Mouse (Mus musculus) embryonic fibroblast, embryonic 13.5 days (primary cell): Measurements from ENCODE around the gene Zfp688. TPM values are rescaled to one million over a fixed set of nuclear protein-coding genes. Genes with fewer than 3 reads are reported as not detected.
"Not testable (repeated sequence)": the region's sequence is repeated elsewhere in the genome, so short reads cannot be mapped to it uniquely, and the experiment has no call there.

Source experiments
- H3K27ac ChIP-seq: 2 replicates; pipeline ENCODE4 v1.5.1; 2012; ENCODE audit warnings: low read length, control low read depth, inconsistent platforms; ENCODE audit not compliant: insufficient read depth
- H3K4me1 ChIP-seq: 2 replicates; pipeline ENCODE4 v1.6.1; 2011; ENCODE audit warnings: low read length; ENCODE audit not compliant: control insufficient read depth, insufficient read depth
- H3K4me3 ChIP-seq: 2 replicates; pipeline ENCODE4 v1.5.1; 2011; ENCODE audit warnings: mild to moderate bottlenecking, control low read depth, low read length; ENCODE audit not compliant: insufficient read depth
- CTCF ChIP-seq: IDR thresholded peaks from 2 replicates; pipeline ENCODE4 v1.5.1; 2011; ENCODE audit warnings: mild to moderate bottlenecking, control low read depth, low read length, moderate library complexity, borderline replicate concordance; ENCODE audit not compliant: insufficient read depth
- POLR2A ChIP-seq: IDR thresholded peaks from 2 replicates; pipeline ENCODE4 v1.6.1; 2011; ENCODE audit warnings: low read depth, mild to moderate bottlenecking, control low read depth, low read length, moderate library complexity
- polyA plus RNA-seq: library from polyadenylated mRNA; stranded (reverse); fragments of >200 nt; gene quantifications from 2 replicates; pipeline ENCODE4 v1.2.4, GENCODE M21; 2011; ENCODE audit warnings: low read depth; ENCODE audit not compliant: missing spikeins, insufficient read length

Gene Zfp688
- polyA plus RNA-seq, 1 experiment, result 9.6 TPM

DNA sequence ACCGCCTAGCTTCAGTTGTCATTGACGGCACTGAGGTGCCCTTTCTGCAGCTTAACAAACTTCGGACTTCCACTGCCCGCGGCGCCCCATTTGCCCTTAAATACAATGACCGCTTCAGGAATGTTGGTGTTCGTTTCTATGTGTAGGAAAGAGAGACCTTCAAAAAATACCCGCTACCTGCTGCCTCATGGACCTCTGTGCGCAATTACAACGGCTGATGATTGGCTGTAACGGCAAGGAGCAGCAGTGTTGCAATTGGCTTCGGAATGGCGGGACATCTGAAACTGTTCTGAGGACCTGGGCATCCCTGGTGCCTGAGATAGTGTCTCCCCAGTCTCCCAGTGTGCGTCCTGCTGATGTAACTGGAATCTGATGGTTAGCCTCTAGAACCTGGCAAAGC lies 379 bp upstream of the Zfp688 start:
- H3K4me1 ChIP-seq, result no peaks in the 10 kb centered on the region
- TF ChIP-seq POLR2A (no peak), CTCF (no peak)
- H3K27ac ChIP-seq, result no peak overlapping the region
- peak overlapping the region; percentile 92 for H3K4me3 ChIP-seq

DNA sequence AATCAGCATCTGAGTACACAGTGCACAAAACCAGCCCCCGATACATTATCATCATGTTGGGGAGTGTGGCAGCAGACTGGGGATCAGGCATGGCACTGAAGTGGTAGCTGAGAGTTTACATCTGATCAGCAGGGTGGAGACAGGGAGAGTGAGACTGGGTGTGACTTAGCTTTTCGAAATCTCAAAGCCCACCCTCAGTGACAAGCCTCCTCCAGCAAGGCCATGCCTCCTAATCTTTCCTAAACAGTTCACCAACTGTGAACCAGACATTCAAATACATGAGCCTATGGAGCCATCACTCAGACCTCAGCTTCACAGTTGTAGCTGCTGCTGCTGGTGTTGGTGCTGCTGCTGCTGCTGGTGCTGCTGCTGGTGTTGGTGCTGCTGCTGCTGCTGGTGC lies 10.4 kb downstream of the Zfp688 start:
- no peak overlapping the region for H3K27ac ChIP-seq
- no peak for TF ChIP-seq CTCF
- TF ChIP-seq POLR2A, result no peak
- H3K4me1 ChIP-seq, result no peaks in the 10 kb centered on the region
- no peak overlapping the region for H3K4me3 ChIP-seq

DNA sequence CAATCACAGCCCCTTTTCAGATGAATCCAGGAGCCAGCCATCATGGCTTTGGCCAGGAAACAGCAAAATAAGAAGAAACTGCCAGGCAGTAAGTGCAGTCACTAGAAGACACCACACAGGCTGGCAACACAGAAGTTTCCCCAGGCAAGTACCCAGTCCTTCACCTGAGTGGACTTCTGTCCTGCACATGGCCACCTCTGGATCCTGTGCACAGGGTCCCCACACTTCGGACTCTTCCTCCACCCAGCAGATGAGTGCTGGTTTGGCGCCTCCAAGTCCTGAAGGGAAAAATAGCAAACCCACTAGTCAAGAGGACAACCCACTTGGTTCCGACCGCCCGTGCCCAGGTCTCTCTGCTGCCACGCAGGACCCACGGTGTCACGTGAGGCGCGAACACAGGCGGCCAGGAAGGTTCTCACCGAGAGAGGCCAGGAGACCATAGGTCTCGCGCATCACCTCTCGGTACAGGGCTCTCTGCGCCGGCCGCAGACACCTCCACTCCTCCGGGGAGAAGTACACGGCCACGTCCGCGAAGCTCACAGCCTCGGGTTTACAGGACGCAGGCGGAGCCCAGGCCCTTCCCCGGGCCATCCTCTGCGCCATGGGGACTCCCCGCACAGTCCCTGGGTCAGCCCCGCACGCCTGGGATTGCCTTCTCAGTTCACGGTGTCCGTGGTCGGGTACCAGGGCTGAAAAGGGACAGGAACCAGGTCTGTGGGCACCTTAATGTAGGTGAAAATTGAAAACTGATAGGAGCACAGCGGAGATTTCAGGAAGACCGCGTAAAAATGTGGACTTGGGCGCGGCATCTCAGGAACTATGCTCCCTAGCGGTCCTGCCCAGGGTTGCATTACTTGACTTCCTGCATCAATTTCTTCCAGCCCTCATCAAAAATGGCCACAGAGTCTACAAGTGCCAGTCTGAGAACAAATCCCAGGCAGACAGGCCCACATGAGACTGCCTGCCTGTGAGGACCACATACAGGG lies 15.6 kb downstream of the Zfp688 start, which contains the start of gene Zfp764:
Gene Zfp764, minus strand, starts transcription at position 821 of the 986 bp plus-strand sequence.
- H3K4me3 ChIP-seq, result peak within 1 kb of the TSS; percentile 36
- TF ChIP-seq CTCF, result peak; percentile 44; the same call in 1 of the 2 replicates
- peak; percentile 50 for TF ChIP-seq POLR2A
- not testable (repeated sequence) for H3K27ac ChIP-seq, H3K4me1 ChIP-seq

DNA sequence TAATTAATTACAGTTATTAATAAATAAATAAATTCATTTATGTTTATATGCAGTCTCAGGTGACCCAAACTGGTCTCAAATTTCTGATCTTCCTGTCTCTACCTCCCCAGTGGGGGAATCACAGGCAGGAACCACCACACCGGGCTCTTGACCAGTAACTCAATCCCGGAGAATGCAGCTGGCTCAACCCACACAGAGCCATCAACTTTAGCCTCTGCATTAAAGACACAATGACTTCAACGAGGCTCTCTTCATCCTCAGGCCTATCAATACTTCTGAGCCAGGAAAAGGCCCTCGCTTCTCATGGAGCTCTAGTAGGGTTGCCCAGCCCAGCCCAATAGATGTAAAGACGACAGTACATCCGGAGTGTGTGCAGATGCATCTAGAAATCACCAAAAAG lies 17.8 kb downstream of the Zfp688 start:
- not testable (repeated sequence) for H3K4me3 ChIP-seq

DNA sequence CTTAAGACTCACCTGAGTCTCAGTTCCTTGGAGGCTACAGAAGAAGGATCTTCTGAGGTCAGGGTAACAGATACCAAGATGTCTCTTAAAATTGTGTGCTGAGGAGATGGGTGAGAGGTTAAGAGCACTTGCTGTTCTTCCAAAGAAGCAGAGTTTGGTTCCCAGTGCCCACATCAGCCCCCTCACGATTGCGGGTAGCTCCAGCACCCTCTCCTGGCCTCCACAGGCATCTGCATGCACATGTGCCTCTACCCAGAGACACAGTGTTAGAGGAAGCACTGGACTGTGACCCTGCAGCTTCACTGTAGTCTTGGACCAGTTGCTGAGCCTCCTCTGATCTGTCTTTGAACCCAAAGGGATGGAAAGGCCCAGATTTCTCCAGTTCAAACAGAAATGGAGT lies 18.9 kb downstream of the Zfp688 start:
- Histone ChIP-seq H3K27ac (no peak overlapping the region), H3K4me3 (no peak overlapping the region), H3K4me1 (no peaks in the 10 kb centered on the region)
- no peak for TF ChIP-seq POLR2A
- TF ChIP-seq CTCF, result no peak

More for the DNA sequence above, 17.8 kb downstream of the Zfp688 start:
- not testable (repeated sequence) for H3K27ac ChIP-seq, H3K4me1 ChIP-seq

DNA sequence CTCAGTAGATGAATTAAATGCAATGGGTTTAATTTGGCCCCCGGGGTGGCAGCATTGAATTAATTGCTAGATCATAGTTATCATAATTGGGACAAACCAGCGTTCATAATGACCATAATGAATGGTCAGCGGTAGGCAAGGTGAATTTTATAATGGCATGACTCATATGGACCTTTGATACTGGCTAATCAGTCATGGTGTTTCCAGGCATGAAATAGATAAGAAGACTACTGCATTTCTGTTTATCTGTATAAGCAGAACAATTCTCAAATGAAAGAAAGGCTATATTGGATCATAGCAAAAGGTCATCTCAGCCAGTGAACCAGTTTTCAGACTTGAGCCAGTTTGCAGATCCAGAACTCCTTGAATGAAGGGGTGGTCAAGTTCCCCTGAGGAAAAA lies 21.5 kb downstream of the Zfp688 start:
- no peak for TF ChIP-seq POLR2A
- H3K4me1 ChIP-seq, result no peaks in the 10 kb centered on the region
- H3K4me3 ChIP-seq, result no peak overlapping the region
- H3K27ac ChIP-seq, result no peak overlapping the region

DNA sequence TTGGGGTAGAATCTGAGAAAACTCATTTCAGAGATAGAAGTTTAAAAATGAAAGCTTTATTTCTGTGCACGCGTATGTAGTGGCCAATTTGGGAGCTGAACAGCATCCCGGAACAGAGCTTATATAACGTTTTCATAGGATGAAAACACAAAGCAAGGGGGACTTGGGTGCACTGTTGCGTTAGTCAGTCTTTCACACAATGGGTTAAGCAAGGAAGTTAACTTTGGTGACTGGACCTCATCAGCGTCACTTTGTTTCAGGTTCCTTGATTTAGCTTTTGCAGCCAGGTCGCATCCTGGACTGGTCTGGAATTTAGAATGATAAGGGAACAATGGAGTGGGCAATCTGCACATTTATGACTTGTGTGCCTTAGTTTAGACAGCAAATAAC lies 27.9 kb downstream of the Zfp688 start:
- H3K4me1 ChIP-seq, result peaks cover 2% of the 10 kb centered on the region; the same call in 1 of the 2 replicates
- H3K27ac ChIP-seq, result no peak overlapping the region
- TF ChIP-seq POLR2A (no peak), CTCF (no peak)
- H3K4me3 ChIP-seq, result peak overlapping the region; percentile 18; the same call in 1 of the 2 replicates

DNA sequence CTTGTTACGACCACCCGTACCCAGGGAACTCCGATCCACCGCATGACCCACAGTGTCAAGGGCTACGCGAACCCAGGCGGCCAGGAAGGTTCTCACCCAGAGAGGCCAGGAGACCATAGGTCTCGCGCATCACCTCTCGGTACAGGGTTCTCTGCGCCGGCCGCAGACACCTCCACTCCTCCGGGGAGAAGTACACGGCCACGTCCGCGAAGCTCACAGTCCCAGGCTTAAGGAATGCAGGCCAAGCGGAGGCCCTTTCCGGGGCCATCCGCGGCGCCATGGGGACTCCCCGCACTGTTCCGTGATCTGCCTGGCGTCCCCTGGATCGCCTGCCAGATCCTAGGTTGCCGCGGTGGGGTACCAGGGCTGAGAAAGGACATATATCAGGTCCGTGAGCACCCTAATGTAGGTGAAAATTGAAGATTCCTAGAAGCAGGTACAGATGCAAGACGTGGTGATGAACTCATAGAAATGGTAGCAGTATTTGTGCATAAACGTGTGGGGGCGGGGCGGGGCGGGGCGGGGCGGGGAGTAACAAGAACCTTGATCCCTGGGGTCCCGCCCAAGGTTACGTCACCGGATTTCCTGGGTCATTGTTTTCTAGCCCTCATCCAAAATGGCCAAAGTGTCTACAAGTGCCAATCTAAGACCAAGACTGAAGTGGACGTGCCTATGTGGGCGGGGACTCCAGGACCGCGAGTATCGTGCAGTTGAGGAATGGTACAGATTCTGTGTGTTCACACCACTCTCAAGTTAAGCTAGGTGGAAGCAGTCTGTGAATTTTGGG lies 28.5 kb downstream of the Zfp688 start, which contains the start of gene E430018J23Rik:
Gene E430018J23Rik, minus strand, starts transcription at position 473 of the 787 bp plus-strand sequence.
- TF ChIP-seq POLR2A (peak; percentile 86), CTCF (no peak)
- H3K4me1 ChIP-seq, result peaks cover 5% of the 10 kb centered on the region; the same call in 1 of the 2 replicates
- H3K27ac ChIP-seq, result peak within 1 kb of the TSS; percentile 8; the same call in 1 of the 2 replicates
- peak within 1 kb of the TSS; percentile 75 for H3K4me3 ChIP-seq

DNA sequence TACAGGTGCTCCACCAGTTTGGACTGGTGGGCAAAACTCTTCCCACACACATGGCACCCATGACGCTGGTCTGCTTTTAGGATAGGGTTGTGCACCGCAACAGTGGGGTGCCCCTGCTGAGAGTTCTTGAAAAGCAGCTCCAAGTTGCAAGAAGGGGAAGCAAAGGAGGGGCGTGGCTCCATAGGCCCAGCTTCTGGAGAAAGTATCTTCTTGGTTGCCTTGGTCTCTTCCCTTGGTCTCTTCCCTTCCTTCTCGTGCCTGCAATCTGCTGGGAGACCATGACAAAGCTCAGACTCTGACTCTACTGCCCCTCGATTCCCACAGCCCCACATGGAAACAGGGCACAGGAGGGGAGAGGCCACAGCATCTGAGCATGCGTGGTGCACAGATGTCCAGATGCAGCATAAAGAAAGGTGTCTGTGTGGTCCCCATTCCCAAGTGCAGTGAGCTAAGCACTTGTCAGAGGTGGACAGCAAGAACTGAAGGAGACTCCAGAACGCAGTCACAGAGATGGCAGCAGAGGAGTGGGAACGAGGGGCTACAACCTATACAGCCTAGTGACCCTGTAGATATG lies 29.5 kb downstream of the Zfp688 start:
- Histone ChIP-seq H3K4me1 (peaks cover 9% of the 10 kb centered on the region), H3K27ac (no peak overlapping the region), H3K4me3 (peak overlapping the region; percentile 75; the same call in 1 of the 2 replicates)
- TF ChIP-seq POLR2A, result no peak
- no peak for TF ChIP-seq CTCF
